Mouse (Mus musculus): ENCODE results near the gene Itgae. TPM values are rescaled to one million over a fixed set of nuclear protein-coding genes. Genes with fewer than 3 reads are reported as not detected.

The Itgae gene
- total and polyA plus RNA-seq, 3 experiments, result 0.14 to 0.37 (median 0.16) TPM

GRCm38 (mm10) chr11:73131020-73131419, 40.6 kb downstream of the Itgae start:
- intact Hi-C loops (cut with DNase I), result no loop called here
- Histone ChIP-seq H3K4me3 (no peak overlapping the region), H3K9ac (ENCODE audit: low read depth, low read length) (no peak overlapping the region), H3K36me3 (ENCODE audit: control insufficient read depth, insufficient read depth, low read length) (no peaks in the 10 kb centered on the region), H3K79me2 (replicated peaks; ENCODE audit: control insufficient read depth, insufficient read depth, low read length) (no peaks in the 10 kb centered on the region), H3K27me3 (ENCODE audit: control insufficient read depth, insufficient read depth, low read length) (no peaks in the 10 kb centered on the region), H3K27ac (no peak overlapping the region), H3K4me1 (ENCODE audit: control insufficient read depth, insufficient read depth, low read length) (no peaks in the 10 kb centered on the region; the same call in 1 of the 2 replicates)
- peak in 1 of 2 experiments; percentile 24 for DNase-seq
- TF ChIP-seq POLR2A (IDR thresholded peaks at IDR 0.05; ENCODE audit: insufficient read depth, low read depth, low read length), result no peak
- peak; percentile 56 for TF ChIP-seq CTCF (IDR thresholded peaks at IDR 0.05)
- WGBS, result 59% methylated on average over 7 of the region's 7 CpGs

GRCm38 (mm10) chr11:73132999-73133398, 42.6 kb downstream of the Itgae start:
- no peaks in the 10 kb centered on the region for H3K27me3 ChIP-seq (ENCODE audit: control insufficient read depth, insufficient read depth, low read length)
- TF ChIP-seq EP300 (IDR thresholded peaks at IDR 0.05; ENCODE audit: insufficient read depth, low read depth, low read length), result no peak
- TF ChIP-seq POLR2A (IDR thresholded peaks at IDR 0.05; ENCODE audit: insufficient read depth, low read depth, low read length), result no peak
- TF ChIP-seq CTCF (IDR thresholded peaks at IDR 0.05), result no peak
- no peaks in the 10 kb centered on the region for H3K36me3 ChIP-seq (ENCODE audit: control insufficient read depth, insufficient read depth, low read length)
- intact Hi-C loops (cut with DNase I), result no loop called here
- no peak overlapping the region for H3K9ac ChIP-seq (ENCODE audit: low read depth, low read length)
- no peak overlapping the region for H3K4me3 ChIP-seq
- DNase-seq, result no peak
- 77% methylated on average over 6 of the region's 6 CpGs for WGBS
- H3K27ac ChIP-seq, result no peak overlapping the region
- no peaks in the 10 kb centered on the region; the same call in none of the 2 replicates for H3K4me1 ChIP-seq (ENCODE audit: control insufficient read depth, insufficient read depth, low read length)
- no peaks in the 10 kb centered on the region for H3K79me2 ChIP-seq (replicated peaks; ENCODE audit: control insufficient read depth, insufficient read depth, low read length)

GRCm38 (mm10) chr11:73134222-73134621, 43.8 kb downstream of the Itgae start:
- TF ChIP-seq EP300 (IDR thresholded peaks at IDR 0.05; ENCODE audit: insufficient read depth, low read depth, low read length) (no peak), POLR2A (IDR thresholded peaks at IDR 0.05; ENCODE audit: insufficient read depth, low read depth, low read length) (no peak), CTCF (IDR thresholded peaks at IDR 0.05) (no peak)
- Histone ChIP-seq H3K27me3 (ENCODE audit: control insufficient read depth, insufficient read depth, low read length) (no peaks in the 10 kb centered on the region), H3K4me3 (no peak overlapping the region), H3K27ac (no peak overlapping the region), H3K36me3 (ENCODE audit: control insufficient read depth, insufficient read depth, low read length) (no peaks in the 10 kb centered on the region), H3K79me2 (replicated peaks; ENCODE audit: control insufficient read depth, insufficient read depth, low read length) (no peaks in the 10 kb centered on the region), H3K4me1 (ENCODE audit: control insufficient read depth, insufficient read depth, low read length) (no peaks in the 10 kb centered on the region; the same call in none of the 2 replicates), H3K9ac (ENCODE audit: low read depth, low read length) (no peak overlapping the region)
- WGBS, result 84% methylated on average over 5 of the region's 5 CpGs
- no peak for DNase-seq
- intact Hi-C loops (cut with DNase I), result no loop called here

GRCm38 (mm10) chr11:73136587-73136986, 46.2 kb downstream of the Itgae start:
- no peak overlapping the region for H3K9ac ChIP-seq (ENCODE audit: low read depth, low read length)
- no peaks in the 10 kb centered on the region for H3K36me3 ChIP-seq (ENCODE audit: control insufficient read depth, insufficient read depth, low read length)
- WGBS, result 40% methylated on average over 6 of the region's 6 CpGs
- intact Hi-C loops (cut with DNase I), result loop anchor here (5.0 kb wide), 1 partner anchor 146 kb away; no protein-coding TSS in a partner anchor
- no peak for DNase-seq
- H3K27me3 ChIP-seq (ENCODE audit: control insufficient read depth, insufficient read depth, low read length), result no peaks in the 10 kb centered on the region
- H3K4me3 ChIP-seq, result no peak overlapping the region
- no peaks in the 10 kb centered on the region; the same call in 1 of the 2 replicates for H3K4me1 ChIP-seq (ENCODE audit: control insufficient read depth, insufficient read depth, low read length)
- no peaks in the 10 kb centered on the region for H3K79me2 ChIP-seq (replicated peaks; ENCODE audit: control insufficient read depth, insufficient read depth, low read length)
- H3K27ac ChIP-seq, result no peak overlapping the region
- TF ChIP-seq EP300 (IDR thresholded peaks at IDR 0.05; ENCODE audit: insufficient read depth, low read depth, low read length) (no peak), POLR2A (IDR thresholded peaks at IDR 0.05; ENCODE audit: insufficient read depth, low read depth, low read length) (no peak), CTCF (IDR thresholded peaks at IDR 0.05) (no peak)

- H3K27ac ChIP-seq, result no peak overlapping the region
- H3K27me3 ChIP-seq (ENCODE audit: control insufficient read depth, insufficient read depth, low read length), result no peaks in the 10 kb centered on the region
- TF ChIP-seq CTCF (IDR thresholded peaks at IDR 0.05) (no peak), EP300 (IDR thresholded peaks at IDR 0.05; ENCODE audit: insufficient read depth, low read depth, low read length) (no peak), POLR2A (IDR thresholded peaks at IDR 0.05; ENCODE audit: insufficient read depth, low read depth, low read length) (no peak)
- peak overlapping the region; percentile 81 for H3K4me3 ChIP-seq
- intact Hi-C loops (cut with DNase I), result loop anchor here (5.0 kb wide), 1 partner anchor 145 kb away; no protein-coding TSS in a partner anchor
- no peaks in the 10 kb centered on the region; the same call in 1 of the 2 replicates for H3K4me1 ChIP-seq (ENCODE audit: control insufficient read depth, insufficient read depth, low read length)
- no peaks in the 10 kb centered on the region for H3K79me2 ChIP-seq (replicated peaks; ENCODE audit: control insufficient read depth, insufficient read depth, low read length)
- peak overlapping the region; percentile 75 for H3K9ac ChIP-seq (ENCODE audit: low read depth, low read length)
- no peak for DNase-seq
- WGBS, result 4% methylated on average over 11 of the region's 11 CpGs
- no peaks in the 10 kb centered on the region for H3K36me3 ChIP-seq (ENCODE audit: control insufficient read depth, insufficient read depth, low read length)
Measured at GRCm38 (mm10) chr11:73137116-73137515, 46.7 kb downstream of the Itgae start.

GRCm38 (mm10) chr11:73137591-73138501, 47.5 kb downstream of the Itgae start, which contains the start of gene Haspin:
Gene Haspin (minus strand): TSS chr11:73138294.
- intact Hi-C loops (cut with DNase I), result loop anchor here (1.0 to 5.0 kb wide), 4 partner anchors 19 to 144 kb away; partner anchors contain the start of genes Emc6 and Tax1bp3
- Histone ChIP-seq H3K79me2 (replicated peaks; ENCODE audit: control insufficient read depth, insufficient read depth, low read length) (no peaks in the 10 kb centered on the region), H3K4me1 (ENCODE audit: control insufficient read depth, insufficient read depth, low read length) (no peaks in the 10 kb centered on the region; the same call in 1 of the 2 replicates), H3K27me3 (ENCODE audit: control insufficient read depth, insufficient read depth, low read length) (no peaks in the 10 kb centered on the region), H3K4me3 (peak within 1 kb of the TSS; percentile 81), H3K9ac (ENCODE audit: low read depth, low read length) (peak within 1 kb of the TSS; percentile 75), H3K36me3 (ENCODE audit: control insufficient read depth, insufficient read depth, low read length) (no peaks in the 10 kb centered on the region), H3K27ac (peak within 1 kb of the TSS; percentile 29)
- peak; percentile 92 to 96 for DNase-seq
- peak; percentile 100 for TF ChIP-seq CTCF (IDR thresholded peaks at IDR 0.05)
- no peak for TF ChIP-seq POLR2A (IDR thresholded peaks at IDR 0.05; ENCODE audit: insufficient read depth, low read depth, low read length)
- TF ChIP-seq EP300 (IDR thresholded peaks at IDR 0.05; ENCODE audit: insufficient read depth, low read depth, low read length), result 0 out of 2 replicates have a peak, but pooled peaks have one; percentile 65
- whole genome bisulfite sequencing, result under 1% methylated on average over 84 of the region's 84 CpGs
